Mouse (Mus musculus) cerebellum, adult 2 months (tissue): ENCODE data around the gene Fam163b.

Experiments
- CTCF ChIP-seq: fragments of 200-500 bp; IDR thresholded peaks from 2 replicates; pipeline ENCODE4 v1.5.1; 2011; ENCODE audit warnings: low read depth, mild to moderate bottlenecking, control low read depth, low read length, moderate library complexity, borderline replicate concordance; ENCODE audit not compliant: insufficient read depth
- POLR2A ChIP-seq: fragments of 200-500 bp; IDR thresholded peaks from 2 replicates; pipeline ENCODE4 v1.6.1; 2011; ENCODE audit warnings: low read length, control low read depth, borderline replicate concordance; ENCODE audit not compliant: insufficient read depth

- TF ChIP-seq CTCF (no peak), POLR2A (no peak)
These were observed 20.5 kb downstream of the Fam163b start for GRCm38 (mm10) chr2:27121626-27122355.
